Mouse (Mus musculus) liver, adult 2 months (tissue): ENCODE data around the gene Cdh23.

Experiments
- CTCF ChIP-seq: fragments of 200-500 bp; IDR thresholded peaks from 2 replicates; pipeline ENCODE4 v1.5.1; 2011; ENCODE audit warnings: low read depth, low read length, control low read depth
- POLR2A ChIP-seq: fragments of 200-500 bp; IDR thresholded peaks from 2 replicates; pipeline ENCODE4 v1.6.1; 2011; ENCODE audit warnings: low read length, control low read depth; ENCODE audit not compliant: insufficient read depth; ENCODE audit errors: extremely low read depth

DNA sequence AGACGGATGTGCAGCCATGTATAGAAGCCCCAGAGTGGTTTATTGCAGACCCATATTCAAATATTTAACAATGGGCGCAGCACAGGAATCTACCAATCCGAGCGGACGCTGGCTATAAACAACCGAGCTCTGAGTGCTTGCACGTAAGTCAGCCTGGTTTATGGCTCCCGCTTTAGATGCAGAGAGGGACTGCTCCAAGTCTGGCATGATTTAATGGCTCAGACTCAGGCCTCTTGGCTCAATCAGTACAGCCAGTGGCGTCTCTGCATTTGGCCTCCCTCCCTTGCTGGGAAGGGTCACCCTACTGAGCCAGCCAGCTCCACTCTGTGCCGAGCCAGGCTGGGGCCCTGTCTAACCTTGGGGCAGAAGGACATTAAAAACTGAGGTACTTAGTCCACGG is 94.1 kb downstream of the Cdh23 start:
- TF ChIP-seq POLR2A (no peak), CTCF (no peak)
